Mouse (Mus musculus) megakaryocyte-erythroid progenitor cell, adult 5-6 weeks (primary cell): ENCODE results near the gene Lrrc58. TPM values are rescaled to one million over a fixed set of nuclear protein-coding genes. Genes with fewer than 3 reads are reported as not detected.

ENCODE experiments used
- ATAC-seq: replicated peaks from 2 replicates; pipeline ENCODE4 v1.8.0; 2016; ENCODE audit warnings: mild to moderate bottlenecking, inconsistent platforms; ENCODE audit not compliant: severe bottlenecking, poor library complexity, low FRiP score, low TSS enrichment
- total RNA-seq, 2 experiments: library from RNA; stranded (forward) in 1 of 2; stranded (reverse) in 1 of 2; fragments of 200-1000, 215-1000 nt in 1 of 2; fragments of >200 nt in 1 of 2; fragmentation: Nextera tagmentation in 1 of 2; gene quantifications; 2 replicates each; pipeline ENCODE4 v1.2.3; 2014 to 2017

Gene Lrrc58
- total RNA-seq (2014; fragmentation: Nextera tagmentation) = 29.8 and 33.2 TPM in 2 replicates
- 26.7 and 37.5 TPM in 2 replicates for total RNA-seq (2017)

- ATAC-seq = peak; percentile 69
These were observed at the start of gene Lrrc58 for GRCm38 (mm10) chr16:37867791-37868505. Lrrc58 (plus strand) TSS chr16:37868389.

GRCm38 (mm10) chr16:37823949-37824348 lies 44.2 kb upstream of the Lrrc58 start:
- no peak for ATAC-seq

- ATAC-seq = no peak
These were observed 43.2 kb upstream of the Lrrc58 start for GRCm38 (mm10) chr16:37824778-37825505.

GRCm38 (mm10) chr16:37826286-37826685 lies 41.9 kb upstream of the Lrrc58 start:
- no peak for ATAC-seq

- ATAC-seq = no peak
These were observed 37.1 kb upstream of the Lrrc58 start for GRCm38 (mm10) chr16:37831041-37831440.

GRCm38 (mm10) chr16:37837571-37837970 lies 30.6 kb upstream of the Lrrc58 start:
- no peak for ATAC-seq

GRCm38 (mm10) chr16:37842439-37842838 lies 25.8 kb upstream of the Lrrc58 start:
- ATAC-seq = no peak

GRCm38 (mm10) chr16:37843740-37844139 lies 24.4 kb upstream of the Lrrc58 start:
- no peak for ATAC-seq

- 0 out of 2 replicates have a peak, but pooled peaks have one; percentile 22 for ATAC-seq
These were observed 22.8 kb upstream of the Lrrc58 start for GRCm38 (mm10) chr16:37845202-37845925.

GRCm38 (mm10) chr16:37847081-37847480 lies 21.1 kb upstream of the Lrrc58 start:
- no peak for ATAC-seq

GRCm38 (mm10) chr16:37851366-37851765 lies 16.8 kb upstream of the Lrrc58 start:
- ATAC-seq = no peak

GRCm38 (mm10) chr16:37853279-37853678 lies 14.9 kb upstream of the Lrrc58 start:
- ATAC-seq = no peak

GRCm38 (mm10) chr16:37854054-37854453 lies 14.1 kb upstream of the Lrrc58 start:
- ATAC-seq = no peak

- no peak for ATAC-seq
These were observed 13.6 kb upstream of the Lrrc58 start for GRCm38 (mm10) chr16:37854593-37854992.

- no peak for ATAC-seq
These were observed 12.6 kb upstream of the Lrrc58 start for GRCm38 (mm10) chr16:37855583-37855982.

- peak; percentile 65; the same call in 1 of the 2 replicates for ATAC-seq
These were observed 11.9 kb upstream of the Lrrc58 start for GRCm38 (mm10) chr16:37856327-37856726.

- no peak for ATAC-seq
These were observed 10.7 kb upstream of the Lrrc58 start for GRCm38 (mm10) chr16:37857495-37857894.

- ATAC-seq = no peak
These were observed 8.0 kb upstream of the Lrrc58 start for GRCm38 (mm10) chr16:37860213-37860612.

- ATAC-seq = no peak
These were observed 7.2 kb upstream of the Lrrc58 start, which contains the start of gene Gm36028 for GRCm38 (mm10) chr16:37861029-37861428. Gm36028 (minus strand) TSS chr16:37861146.

GRCm38 (mm10) chr16:37863876-37864275 lies 4.3 kb upstream of the Lrrc58 start:
- ATAC-seq = no peak
